Mouse (Mus musculus) 416B (cell line): ENCODE results near the gene Cubn.

Experiments used
- DNase-seq: peaks from one replicate; pipeline ENCODE4 v3.0.0; 2011; ENCODE audit warnings: low read depth

Gene Cubn

DNA sequence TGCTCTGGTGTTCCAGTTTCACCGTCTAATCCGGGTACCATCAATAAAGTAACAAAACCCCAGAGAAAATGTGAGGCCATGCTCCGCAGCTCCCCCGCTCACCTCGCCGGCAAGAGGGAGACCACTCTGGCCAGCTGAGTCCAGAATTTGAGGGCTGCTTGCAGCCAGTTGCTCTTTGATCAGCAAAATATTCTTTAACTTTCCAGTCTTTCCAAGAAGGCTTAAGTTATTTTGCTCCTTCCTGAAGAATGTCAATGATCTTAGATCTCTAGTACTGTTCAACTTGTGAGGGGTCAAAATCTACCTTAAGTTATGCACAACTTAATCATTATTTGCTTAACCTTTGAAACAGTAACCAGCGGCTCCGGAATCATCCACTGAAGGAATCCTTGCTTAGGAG lies at the start of gene Cubn:
Gene Cubn, minus strand, starts transcription at position 80 of the 400 bp plus-strand sequence.
- DNase-seq: no peak

DNA sequence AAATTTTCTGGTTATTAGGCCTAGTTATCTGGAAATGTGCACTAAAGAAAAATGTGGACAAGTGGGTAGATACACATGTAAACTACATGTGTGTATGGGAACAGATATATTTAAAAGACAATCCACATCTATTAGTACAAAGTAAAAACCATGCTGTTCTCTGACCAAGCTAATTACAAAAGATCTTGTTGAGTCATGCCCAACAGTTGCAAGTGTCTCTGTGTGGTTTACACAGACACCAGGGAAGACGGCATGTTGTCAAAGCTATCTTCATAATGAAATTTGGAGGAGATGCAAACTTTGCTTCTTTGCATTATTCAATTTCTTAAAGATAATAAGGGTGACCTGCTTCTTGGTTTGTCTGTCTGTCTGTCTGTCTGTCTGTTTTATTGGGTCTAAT lies 48.2 kb upstream of the Cubn start:
- peak; percentile 68 for DNase-seq

DNA sequence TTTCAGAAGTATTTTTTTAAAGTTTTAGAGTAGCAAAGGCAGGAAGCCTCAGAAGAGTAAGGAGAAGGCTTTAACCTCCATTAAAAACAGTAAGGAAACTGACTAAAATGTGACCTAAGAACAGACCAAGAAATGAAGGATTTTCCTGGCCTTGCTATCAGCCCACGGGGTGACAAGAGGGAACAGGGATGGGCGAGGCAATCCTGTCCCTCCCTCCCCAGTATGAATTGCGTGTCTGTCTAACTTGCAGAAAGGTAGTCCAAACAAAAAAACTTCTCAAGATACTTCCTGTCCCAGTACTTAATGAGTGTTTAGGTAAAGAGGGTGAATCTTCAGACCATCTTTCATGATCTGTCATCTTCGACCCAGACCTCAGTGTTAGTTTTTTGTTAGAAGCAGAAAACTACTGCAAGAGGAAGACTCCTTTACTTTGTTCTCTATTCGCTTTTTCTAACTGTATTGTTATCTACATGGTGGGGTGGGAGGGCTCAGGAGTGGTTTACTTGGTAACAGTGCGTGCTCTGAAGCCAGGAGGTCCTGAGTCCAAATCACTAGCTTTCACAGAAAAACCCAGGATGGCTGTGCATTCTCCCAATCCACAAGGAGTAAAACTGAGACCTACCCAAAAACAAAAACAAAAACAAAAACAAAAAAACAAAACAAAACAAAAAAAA lies 47.2 kb upstream of the Cubn start:
- DNase-seq: peak; percentile 18

DNA sequence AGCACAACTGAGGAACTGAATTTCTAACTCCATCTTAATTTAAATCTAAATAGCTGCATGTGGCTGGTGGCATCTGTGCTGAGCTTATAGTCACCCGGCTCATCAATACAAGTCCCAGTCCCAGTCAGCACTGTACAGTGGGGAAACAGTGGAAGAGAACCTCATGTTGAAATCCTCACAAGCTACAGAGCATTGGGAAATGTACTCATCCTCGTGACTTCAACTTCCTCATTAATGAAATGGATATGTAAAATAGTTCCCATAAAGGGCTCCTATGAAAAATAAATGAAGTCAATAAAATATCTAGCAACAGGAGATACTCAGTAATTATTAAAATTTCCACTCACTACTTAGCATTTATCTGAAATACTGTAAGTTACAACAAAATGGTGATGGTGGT lies 46.6 kb upstream of the Cubn start:
- DNase-seq: peak; percentile 74

DNA sequence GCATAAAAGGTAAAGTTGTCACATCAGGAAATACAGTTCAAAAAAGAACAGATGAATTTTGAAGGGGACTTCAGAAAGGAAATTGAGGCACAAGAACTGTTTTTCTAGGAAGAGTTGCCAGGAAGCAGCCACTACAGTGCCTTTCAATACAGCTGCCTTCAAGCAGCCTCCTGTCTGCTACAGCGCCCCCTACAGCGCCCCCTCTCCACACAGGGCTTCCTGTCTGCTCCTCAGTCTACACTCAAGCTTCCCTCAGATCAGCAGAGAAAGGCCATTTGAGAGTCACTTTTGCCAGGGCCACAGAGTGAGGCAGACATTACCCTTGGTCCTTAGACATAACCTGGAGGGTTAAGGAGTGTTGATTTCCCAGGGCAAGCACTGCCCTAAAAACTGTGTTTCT lies 46.1 kb upstream of the Cubn start:
- DNase-seq: peak; percentile 53

DNA sequence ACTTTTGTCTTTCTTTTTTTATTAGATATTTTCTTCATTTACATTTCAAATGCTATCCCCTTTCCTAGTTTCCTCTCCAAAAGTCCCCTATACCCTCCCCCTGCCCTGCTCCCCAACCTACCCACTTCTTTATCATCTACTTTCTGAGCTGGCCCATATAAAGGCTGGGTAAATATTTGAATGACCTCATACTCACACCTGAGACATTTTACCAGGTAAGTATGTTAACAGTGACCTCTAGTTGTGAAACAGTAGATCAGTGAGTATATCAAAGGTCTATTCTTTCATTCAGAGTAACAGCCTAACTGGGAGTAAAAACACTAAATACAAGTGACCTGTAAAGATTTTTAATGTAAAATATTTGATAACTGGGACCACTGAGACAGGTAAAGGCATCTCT lies 45.1 kb upstream of the Cubn start:
- DNase-seq: peak; percentile 28

DNA sequence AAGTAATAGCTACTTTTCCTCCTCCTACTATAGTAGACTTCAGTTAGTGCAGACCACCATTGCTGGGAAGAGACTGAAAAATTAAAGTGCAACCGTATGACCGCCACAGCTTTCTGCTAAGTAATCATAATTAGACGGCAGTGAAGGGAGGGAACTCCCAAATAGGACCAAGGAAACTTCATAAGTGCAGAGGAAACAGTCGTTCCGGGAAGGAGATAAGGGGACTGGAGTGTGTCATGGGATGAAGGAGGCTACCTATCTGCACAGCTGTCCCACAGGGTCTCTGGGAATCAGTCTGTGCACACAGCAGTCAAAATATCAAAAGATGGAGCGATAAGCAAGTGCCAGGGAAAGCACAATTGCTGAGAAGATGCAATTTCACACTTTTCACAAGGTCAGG lies 39.0 kb upstream of the Cubn start:
- DNase-seq: no peak

DNA sequence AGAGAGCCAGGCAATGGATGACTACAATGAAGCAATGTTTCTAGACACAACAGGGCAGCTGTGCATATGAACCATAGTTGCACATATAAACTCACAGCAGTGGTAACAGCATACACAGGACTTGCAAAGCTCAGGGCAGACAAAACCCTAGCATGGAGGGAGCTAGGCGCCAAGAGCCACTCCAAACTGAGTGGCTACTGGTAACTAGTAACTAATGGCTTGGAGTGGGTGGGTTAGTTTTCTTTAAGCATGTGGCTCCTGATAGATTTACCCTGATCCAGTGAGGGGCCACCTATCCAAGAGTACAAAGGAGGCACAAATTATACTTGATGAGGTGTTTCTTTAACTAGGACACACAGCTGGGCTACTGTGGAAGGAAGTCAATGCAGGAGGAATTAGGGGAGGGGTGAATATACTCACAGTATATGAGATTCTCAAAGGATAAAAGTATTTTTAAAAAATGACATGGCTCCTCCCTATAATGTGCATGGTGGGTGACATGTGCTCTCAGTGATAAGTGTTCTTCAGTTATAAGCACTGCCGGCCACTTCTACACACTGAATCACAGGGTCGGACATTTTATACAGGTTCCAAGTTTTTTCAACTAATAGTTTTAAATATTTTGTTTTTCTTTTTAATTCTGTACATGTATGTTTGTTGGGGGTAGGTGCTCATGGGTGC lies 37.8 kb upstream of the Cubn start:
- no peak for DNase-seq

DNA sequence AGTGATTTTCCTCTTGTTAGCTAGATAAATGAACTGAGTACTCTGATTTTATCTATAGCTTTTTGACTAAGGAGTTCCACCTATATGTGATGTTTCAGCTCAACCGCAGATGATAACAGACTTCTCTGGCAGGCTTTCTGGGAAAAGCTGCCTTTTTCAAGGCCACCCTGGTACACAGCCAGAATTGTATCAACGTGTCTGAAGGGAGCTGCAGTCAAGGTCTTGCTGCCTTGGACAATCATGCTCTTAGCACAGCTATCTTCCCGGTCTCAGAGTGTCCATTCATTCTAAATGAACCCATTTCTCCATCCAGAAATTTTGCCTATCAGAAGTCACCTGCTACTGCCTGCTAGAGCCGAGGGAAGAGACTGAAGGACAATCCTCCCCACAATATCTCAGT lies 35.9 kb upstream of the Cubn start:
- DNase-seq: no peak

DNA sequence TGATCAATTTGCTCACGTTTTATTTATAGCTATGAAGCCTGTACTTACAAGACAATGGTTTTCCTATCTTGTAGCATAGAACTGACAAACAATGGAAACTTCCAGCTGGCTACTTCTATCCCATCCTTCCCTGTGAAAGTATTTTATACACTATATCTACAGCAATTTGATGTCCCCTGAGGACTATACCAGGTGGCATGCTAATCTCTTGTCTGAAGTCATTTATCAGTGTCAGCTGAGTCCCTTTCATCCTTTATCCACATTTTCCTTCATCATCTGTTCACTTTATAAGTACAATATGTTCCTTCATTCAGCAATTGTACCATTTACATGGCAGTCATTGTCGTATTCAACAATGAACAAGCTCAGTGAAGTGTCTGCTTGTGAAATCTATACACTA lies 35.5 kb upstream of the Cubn start:
- no peak for DNase-seq

DNA sequence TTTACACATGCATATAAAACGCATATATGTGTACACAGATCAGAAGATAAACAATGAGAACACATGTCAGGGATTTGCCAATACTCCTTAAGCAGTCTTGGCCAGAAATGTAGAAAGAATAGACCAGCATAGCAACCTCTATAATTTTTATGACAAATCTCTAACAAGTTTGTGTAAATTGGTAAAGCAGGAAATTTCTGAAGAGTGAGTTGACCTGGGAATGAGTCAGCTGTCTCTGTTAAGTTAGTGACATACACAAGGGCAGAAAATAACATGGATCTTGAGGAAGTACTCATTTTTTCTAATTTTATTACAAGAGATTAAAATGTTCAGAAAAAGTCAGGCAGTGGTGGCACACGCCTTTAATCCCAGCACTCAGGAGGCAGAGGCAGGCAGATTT lies 34.6 kb upstream of the Cubn start:
- DNase-seq: peak; percentile 48

DNA sequence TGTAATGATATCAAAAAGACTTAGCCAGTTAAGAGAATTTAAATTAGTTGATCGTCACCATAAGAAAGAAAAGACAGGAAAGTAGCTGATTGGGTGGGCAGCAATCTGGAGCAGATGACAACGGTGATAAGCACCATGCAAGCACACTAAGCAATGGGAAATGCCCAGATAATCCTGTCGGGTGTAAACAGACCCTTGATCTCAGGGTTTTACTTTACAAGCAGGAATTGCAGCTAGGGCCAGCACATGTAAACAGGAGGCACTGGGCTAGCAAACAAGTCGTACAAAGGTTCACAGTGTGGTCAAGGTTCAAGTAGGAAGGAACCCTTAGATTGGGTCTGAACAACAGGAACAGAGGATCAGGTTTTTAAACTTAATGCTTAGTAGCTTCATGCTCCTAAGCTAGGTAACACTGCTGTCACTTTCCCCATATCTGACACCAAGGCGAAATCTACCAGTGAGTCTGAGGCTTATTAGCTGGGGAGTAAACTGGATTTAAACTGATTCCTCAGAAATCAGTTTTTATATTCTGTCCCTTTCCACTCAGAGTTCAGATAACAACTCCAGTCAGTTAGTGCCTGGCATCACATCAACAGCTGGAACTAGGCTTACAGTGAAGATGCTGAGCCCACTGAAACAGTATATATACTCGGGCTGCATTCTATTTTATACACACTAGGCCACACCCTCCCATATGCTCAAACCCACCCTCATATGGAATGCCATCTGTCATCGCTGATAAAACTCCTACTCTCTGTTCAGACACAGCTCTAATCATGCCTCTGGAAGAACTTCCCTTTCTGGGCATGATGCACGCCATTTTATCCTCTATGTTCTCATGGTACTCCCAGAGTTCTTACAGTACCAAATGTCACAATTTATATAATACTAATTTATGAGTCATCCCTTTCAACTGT lies 32.2 kb upstream of the Cubn start:
- peak; percentile 50 for DNase-seq

DNA sequence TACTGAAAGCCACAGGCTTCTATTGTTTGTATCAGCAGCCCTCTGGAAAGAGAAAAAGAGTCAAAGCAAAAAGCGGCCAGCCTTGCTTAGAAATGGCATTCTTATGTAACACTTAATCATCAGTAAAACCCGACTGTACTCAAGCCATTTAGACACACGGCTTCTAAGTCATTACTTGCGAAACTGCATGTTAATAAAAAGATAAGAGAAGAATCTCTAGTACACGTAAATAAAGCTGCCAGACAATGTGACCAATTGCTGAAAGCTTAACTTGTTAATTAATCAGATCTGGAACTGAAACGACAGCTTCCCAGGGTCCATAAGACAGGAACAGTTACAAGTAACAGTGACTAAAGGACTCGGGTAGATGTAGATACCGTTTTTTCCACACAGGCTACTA lies 30.5 kb upstream of the Cubn start:
- peak; percentile 38 for DNase-seq

DNA sequence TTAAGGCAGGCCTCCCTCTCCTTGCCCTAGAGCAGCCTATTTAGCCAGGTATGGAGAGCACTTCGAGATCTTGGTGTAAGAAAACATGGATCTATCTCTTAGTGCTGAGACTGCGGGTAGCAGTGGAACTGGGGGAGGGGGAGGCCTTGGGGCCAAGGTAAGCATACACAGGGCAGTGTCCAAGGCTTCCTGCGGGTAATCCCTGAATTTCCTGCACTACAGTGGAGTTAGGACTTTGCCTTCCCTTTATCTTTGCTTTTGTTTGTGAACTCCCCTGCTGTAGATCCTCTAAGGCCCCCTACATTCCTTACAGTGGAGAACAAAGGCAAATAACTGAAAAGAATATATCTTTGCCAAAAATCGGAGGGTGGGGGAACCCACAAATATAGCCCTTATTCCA lies 23.3 kb upstream of the Cubn start:
- no peak for DNase-seq

DNA sequence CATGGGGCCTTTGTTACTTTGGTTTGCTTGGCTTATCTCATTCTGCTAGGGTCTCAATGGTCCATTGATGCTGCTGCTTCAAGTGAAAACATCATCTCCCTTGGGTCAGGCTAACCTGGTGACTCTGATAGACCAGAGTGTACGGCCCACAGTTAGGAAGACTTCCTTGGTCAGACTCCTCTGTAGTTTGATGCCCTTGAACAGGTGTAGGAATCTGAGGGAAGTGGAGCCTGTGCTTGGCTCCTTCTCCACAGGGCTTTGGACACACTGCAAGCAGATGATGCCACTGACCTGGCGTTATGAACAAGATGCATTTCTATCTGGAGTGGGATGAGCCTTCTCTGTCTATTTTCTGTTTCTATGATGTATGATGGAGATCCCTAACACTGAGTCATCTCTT lies 11.1 kb upstream of the Cubn start:
- DNase-seq: no peak

DNA sequence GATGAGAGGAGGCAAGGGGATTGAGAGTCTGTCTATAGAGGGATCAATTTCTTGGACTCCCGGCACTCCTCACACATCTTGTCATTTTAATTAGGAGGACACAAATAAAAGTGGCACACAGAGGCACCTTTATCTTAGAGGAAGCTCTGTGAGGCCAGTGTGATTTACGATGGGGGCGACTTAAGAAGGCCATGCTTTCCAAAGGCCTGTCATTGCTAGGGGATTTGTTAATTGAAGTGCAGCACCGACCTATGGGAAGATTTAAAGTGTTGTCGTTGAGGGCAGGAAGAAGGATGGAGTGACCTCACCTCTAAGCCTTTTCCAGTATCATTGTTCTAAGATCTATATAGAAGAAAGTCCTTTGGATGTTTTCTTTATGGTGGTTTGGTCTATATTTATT lies 9.9 kb upstream of the Cubn start:
- DNase-seq: no peak

DNA sequence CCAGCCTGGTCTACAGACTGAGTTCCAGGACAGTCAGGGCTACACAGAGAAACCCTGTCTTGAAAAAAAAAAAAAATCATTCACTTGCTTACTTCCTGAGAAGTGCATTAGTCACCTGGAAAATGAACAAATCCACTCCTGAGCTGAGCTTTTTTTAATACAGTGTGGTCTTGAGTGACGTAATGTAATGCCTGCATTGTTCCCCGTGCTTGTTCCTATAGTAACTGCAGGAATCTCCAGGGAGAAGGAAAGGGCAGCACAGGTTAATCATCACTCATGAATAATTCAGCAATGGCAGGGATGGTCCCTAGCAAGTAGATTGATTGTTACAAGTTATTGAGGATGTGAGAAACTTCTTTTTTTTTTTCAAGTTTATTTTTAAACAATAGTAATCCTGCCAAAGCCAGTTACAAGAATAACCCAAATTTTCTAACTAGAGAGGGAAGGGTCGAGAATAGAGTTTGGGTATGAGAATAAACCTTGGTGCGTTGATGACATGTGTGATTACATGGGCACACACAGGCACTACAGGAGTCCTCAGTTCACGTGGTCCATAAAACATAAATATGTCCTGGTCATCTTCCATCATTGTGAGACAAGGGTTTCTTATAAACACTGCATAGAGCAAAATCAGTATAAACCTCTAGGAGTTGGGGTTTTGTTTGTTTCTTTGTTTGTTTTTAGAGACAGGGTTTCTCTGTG lies 8.8 kb upstream of the Cubn start:
- DNase-seq: peak; percentile 52

DNA sequence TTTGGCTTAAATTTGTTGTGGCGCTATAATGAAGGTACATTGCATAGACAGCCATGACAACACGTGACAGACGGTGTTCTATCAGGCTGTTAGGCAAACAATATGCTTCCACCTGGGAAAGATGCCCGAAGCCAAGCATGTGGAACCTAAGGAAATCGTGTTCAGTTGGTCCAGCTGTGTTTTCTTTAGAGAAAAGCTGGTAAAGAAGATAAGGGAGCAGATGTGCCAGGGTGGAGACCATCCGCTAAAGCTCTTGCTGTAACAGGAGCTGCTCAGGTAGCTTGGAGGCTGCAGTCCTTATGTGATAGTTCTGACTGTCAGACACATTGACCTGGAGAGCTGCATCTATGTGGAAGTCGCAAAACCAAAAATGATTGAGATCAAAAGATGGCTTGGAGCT lies 7.6 kb upstream of the Cubn start:
- DNase-seq: no peak

DNA sequence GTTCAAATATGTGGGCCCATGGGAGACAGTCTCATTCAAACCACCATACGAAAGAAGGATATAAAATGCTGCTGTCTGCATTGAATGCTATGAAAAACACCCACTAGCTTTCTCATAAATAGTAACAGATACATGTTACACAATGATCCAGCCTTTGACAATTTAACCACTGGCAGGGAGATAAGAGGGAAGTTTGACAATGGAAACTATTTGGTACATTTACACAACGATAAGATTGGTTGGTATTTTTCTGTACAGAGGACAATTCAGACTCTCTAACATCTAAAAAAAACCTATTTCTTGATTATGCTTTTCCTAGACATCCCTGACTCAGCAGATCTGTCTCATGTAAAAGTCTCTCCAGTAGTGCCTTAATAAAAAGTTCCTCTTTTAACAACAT lies 4.5 kb upstream of the Cubn start:
- DNase-seq: peak; percentile 37

DNA sequence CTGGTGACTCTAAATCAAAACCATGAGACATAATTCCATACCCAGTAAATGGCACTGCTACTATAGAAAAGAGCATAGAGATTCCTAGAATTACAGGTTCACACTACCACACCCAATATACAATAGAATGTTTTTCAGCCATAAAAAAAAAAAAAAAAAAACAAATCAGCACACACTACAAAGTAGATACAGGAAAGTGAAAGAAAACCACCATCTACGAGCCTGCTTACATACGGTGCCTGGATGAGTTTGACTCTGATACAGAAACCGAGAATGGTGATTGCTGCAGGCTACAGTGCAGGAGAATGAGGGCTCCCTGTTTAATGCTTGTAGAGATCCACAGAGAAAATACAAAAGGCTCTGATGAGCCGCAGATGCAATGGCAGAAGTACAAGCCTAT lies 1.3 kb upstream of the Cubn start:
- no peak for DNase-seq

DNA sequence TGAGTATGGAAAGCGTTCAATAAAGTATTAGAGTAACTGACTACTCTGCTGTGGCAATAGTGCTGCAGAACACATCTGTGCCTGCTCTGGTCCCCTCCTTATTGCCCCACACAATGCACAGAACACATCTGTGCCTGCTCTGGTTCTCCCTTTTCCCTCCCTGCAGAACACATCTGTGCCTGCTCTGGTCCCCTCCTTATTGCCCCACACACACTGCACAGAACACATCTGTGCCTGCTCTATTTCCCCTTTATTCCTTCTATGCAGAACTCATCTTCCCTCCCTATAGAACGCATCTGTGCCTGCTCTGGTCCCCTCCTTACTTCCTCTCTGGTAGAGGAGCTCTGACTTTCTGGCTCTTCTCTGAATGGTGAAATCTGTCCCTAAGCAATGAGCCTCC lies 1.1 kb downstream of the Cubn start:
- DNase-seq: no peak

DNA sequence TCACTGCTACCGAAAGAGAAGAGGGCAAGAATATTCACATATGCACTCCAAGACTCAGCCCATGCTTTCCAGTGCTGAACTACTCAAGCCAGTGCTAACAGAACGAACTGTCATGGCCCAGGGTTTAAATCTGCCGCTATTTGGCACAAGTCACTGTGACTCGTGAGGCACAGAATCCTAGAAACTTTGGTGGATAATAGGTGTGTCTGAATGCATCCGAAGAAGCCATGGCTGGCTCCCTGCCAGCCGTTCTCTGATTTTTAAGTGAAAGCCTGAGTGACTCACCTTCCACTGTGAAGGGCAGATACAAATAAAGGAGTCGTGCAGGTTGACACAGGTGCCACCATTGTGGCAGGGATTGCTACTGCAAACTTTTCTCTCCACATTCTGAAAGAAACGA lies 5.1 kb downstream of the Cubn start:
- DNase-seq: no peak
